Mouse (Mus musculus): Measurements from ENCODE around the gene Tmem260. TPM values are rescaled to one million over a fixed set of nuclear protein-coding genes. Genes with fewer than 3 reads are reported as not detected.

Tmem260 gene
- total and polyA plus RNA-seq, 3 experiments, result 5.1 to 9.0 (median 8.4) TPM

GRCm38 (mm10) chr14:48546009-48546408 lies 100.1 kb downstream of the Tmem260 start:
- TF ChIP-seq POLR2A (IDR thresholded peaks at IDR 0.05; ENCODE audit: insufficient read depth, low read depth, low read length) (no peak), CTCF (IDR thresholded peaks at IDR 0.05) (no peak), EP300 (IDR thresholded peaks at IDR 0.05; ENCODE audit: insufficient read depth, low read depth, low read length) (no peak)
- Histone ChIP-seq H3K4me1 (ENCODE audit: control insufficient read depth, insufficient read depth, low read length) (no peaks in the 10 kb centered on the region), H3K9ac (ENCODE audit: low read depth, low read length) (no peak overlapping the region), H3K36me3 (ENCODE audit: control insufficient read depth, insufficient read depth, low read length) (no peaks in the 10 kb centered on the region), H3K27ac (no peak overlapping the region), H3K4me3 (no peak overlapping the region), H3K27me3 (ENCODE audit: control insufficient read depth, insufficient read depth, low read length) (peaks cover 2% of the 10 kb centered on the region; the same call in 1 of the 2 replicates), H3K79me2 (replicated peaks; ENCODE audit: control insufficient read depth, insufficient read depth, low read length) (no peaks in the 10 kb centered on the region)
- intact Hi-C loops (cut with DNase I), result no loop called here
- WGBS, result 94% methylated on average over 3 of the region's 3 CpGs
- DNase-seq, result no peak

- no peak overlapping the region for H3K27ac ChIP-seq
- H3K9ac ChIP-seq (ENCODE audit: low read depth, low read length), result no peak overlapping the region
- H3K79me2 ChIP-seq (replicated peaks; ENCODE audit: control insufficient read depth, insufficient read depth, low read length), result no peaks in the 10 kb centered on the region
- no peak for TF ChIP-seq POLR2A (IDR thresholded peaks at IDR 0.05; ENCODE audit: insufficient read depth, low read depth, low read length)
- TF ChIP-seq CTCF (IDR thresholded peaks at IDR 0.05), result no peak
- TF ChIP-seq EP300 (IDR thresholded peaks at IDR 0.05; ENCODE audit: insufficient read depth, low read depth, low read length), result no peak
- H3K4me1 ChIP-seq (ENCODE audit: control insufficient read depth, insufficient read depth, low read length), result no peaks in the 10 kb centered on the region
- intact Hi-C loops (cut with DNase I), result no loop called here
- H3K4me3 ChIP-seq, result no peak overlapping the region
- WGBS, result 72% methylated on average over 7 of the region's 7 CpGs
- no peaks in the 10 kb centered on the region for H3K36me3 ChIP-seq (ENCODE audit: control insufficient read depth, insufficient read depth, low read length)
- peaks cover 2% of the 10 kb centered on the region; the same call in 1 of the 2 replicates for H3K27me3 ChIP-seq (ENCODE audit: control insufficient read depth, insufficient read depth, low read length)
- DNase-seq, result no peak
Observed at GRCm38 (mm10) chr14:48549703-48550102, 103.8 kb downstream of the Tmem260 start.

- intact Hi-C loops (cut with DNase I), result no loop called here
- Histone ChIP-seq H3K9ac (ENCODE audit: low read depth, low read length) (no peak overlapping the region), H3K79me2 (replicated peaks; ENCODE audit: control insufficient read depth, insufficient read depth, low read length) (no peaks in the 10 kb centered on the region), H3K4me3 (no peak overlapping the region), H3K36me3 (ENCODE audit: control insufficient read depth, insufficient read depth, low read length) (no peaks in the 10 kb centered on the region), H3K27me3 (ENCODE audit: control insufficient read depth, insufficient read depth, low read length) (no peaks in the 10 kb centered on the region), H3K4me1 (ENCODE audit: control insufficient read depth, insufficient read depth, low read length) (no peaks in the 10 kb centered on the region), H3K27ac (no peak overlapping the region)
- 71% methylated on average over 4 of the region's 4 CpGs for WGBS
- no peak for DNase-seq
- TF ChIP-seq POLR2A (IDR thresholded peaks at IDR 0.05; ENCODE audit: insufficient read depth, low read depth, low read length), result no peak
- no peak for TF ChIP-seq CTCF (IDR thresholded peaks at IDR 0.05)
- TF ChIP-seq EP300 (IDR thresholded peaks at IDR 0.05; ENCODE audit: insufficient read depth, low read depth, low read length), result no peak
Observed at GRCm38 (mm10) chr14:48553216-48553615, 107.3 kb downstream of the Tmem260 start.

- WGBS, result 87% methylated on average over 9 of the region's 9 CpGs
- no peaks in the 10 kb centered on the region for H3K79me2 ChIP-seq (replicated peaks; ENCODE audit: control insufficient read depth, insufficient read depth, low read length)
- no peaks in the 10 kb centered on the region for H3K4me1 ChIP-seq (ENCODE audit: control insufficient read depth, insufficient read depth, low read length)
- DNase-seq, result no peak
- no peak overlapping the region for H3K4me3 ChIP-seq
- no peak overlapping the region for H3K9ac ChIP-seq (ENCODE audit: low read depth, low read length)
- H3K36me3 ChIP-seq (ENCODE audit: control insufficient read depth, insufficient read depth, low read length), result no peaks in the 10 kb centered on the region
- intact Hi-C loops (cut with DNase I), result no loop called here
- TF ChIP-seq EP300 (IDR thresholded peaks at IDR 0.05; ENCODE audit: insufficient read depth, low read depth, low read length) (no peak), CTCF (IDR thresholded peaks at IDR 0.05) (no peak), POLR2A (IDR thresholded peaks at IDR 0.05; ENCODE audit: insufficient read depth, low read depth, low read length) (no peak)
- no peaks in the 10 kb centered on the region for H3K27me3 ChIP-seq (ENCODE audit: control insufficient read depth, insufficient read depth, low read length)
- no peak overlapping the region for H3K27ac ChIP-seq
Observed at GRCm38 (mm10) chr14:48553754-48554153, 107.8 kb downstream of the Tmem260 start.

- WGBS, result 42% methylated on average over 4 of the region's 4 CpGs
- H3K27ac ChIP-seq, result no peak overlapping the region
Observed at GRCm38 (mm10) chr14:48558975-48559374, 113.1 kb downstream of the Tmem260 start.

GRCm38 (mm10) chr14:48559736-48560135 lies 113.8 kb downstream of the Tmem260 start:
- TF ChIP-seq CTCF (IDR thresholded peaks at IDR 0.05), result no peak
- TF ChIP-seq EP300 (IDR thresholded peaks at IDR 0.05; ENCODE audit: insufficient read depth, low read depth, low read length), result no peak
- no peak for TF ChIP-seq POLR2A (IDR thresholded peaks at IDR 0.05; ENCODE audit: insufficient read depth, low read depth, low read length)
- no peak for DNase-seq
- no peak overlapping the region for H3K4me3 ChIP-seq
- no peaks in the 10 kb centered on the region for H3K27me3 ChIP-seq (ENCODE audit: control insufficient read depth, insufficient read depth, low read length)
- H3K79me2 ChIP-seq (replicated peaks; ENCODE audit: control insufficient read depth, insufficient read depth, low read length), result no peaks in the 10 kb centered on the region
- H3K4me1 ChIP-seq (ENCODE audit: control insufficient read depth, insufficient read depth, low read length), result no peaks in the 10 kb centered on the region
- no peaks in the 10 kb centered on the region for H3K36me3 ChIP-seq (ENCODE audit: control insufficient read depth, insufficient read depth, low read length)
- H3K9ac ChIP-seq (ENCODE audit: low read depth, low read length), result no peak overlapping the region
- intact Hi-C loops (cut with DNase I), result no loop called here
- WGBS, result 69% methylated on average over 7 of the region's 7 CpGs
- H3K27ac ChIP-seq, result no peak overlapping the region

More at GRCm38 (mm10) chr14:48558975-48559374, 113.1 kb downstream of the Tmem260 start:
- TF ChIP-seq CTCF (IDR thresholded peaks at IDR 0.05) (no peak), POLR2A (IDR thresholded peaks at IDR 0.05; ENCODE audit: insufficient read depth, low read depth, low read length) (no peak), EP300 (IDR thresholded peaks at IDR 0.05; ENCODE audit: insufficient read depth, low read depth, low read length) (no peak)
- intact Hi-C loops (cut with DNase I), result no loop called here
- Histone ChIP-seq H3K9ac (ENCODE audit: low read depth, low read length) (no peak overlapping the region), H3K27me3 (ENCODE audit: control insufficient read depth, insufficient read depth, low read length) (no peaks in the 10 kb centered on the region), H3K4me1 (ENCODE audit: control insufficient read depth, insufficient read depth, low read length) (no peaks in the 10 kb centered on the region), H3K4me3 (no peak overlapping the region), H3K36me3 (ENCODE audit: control insufficient read depth, insufficient read depth, low read length) (no peaks in the 10 kb centered on the region), H3K79me2 (replicated peaks; ENCODE audit: control insufficient read depth, insufficient read depth, low read length) (no peaks in the 10 kb centered on the region)
- no peak for DNase-seq
